Mouse (Mus musculus): ENCODE results near the gene Stt3b.

DNA sequence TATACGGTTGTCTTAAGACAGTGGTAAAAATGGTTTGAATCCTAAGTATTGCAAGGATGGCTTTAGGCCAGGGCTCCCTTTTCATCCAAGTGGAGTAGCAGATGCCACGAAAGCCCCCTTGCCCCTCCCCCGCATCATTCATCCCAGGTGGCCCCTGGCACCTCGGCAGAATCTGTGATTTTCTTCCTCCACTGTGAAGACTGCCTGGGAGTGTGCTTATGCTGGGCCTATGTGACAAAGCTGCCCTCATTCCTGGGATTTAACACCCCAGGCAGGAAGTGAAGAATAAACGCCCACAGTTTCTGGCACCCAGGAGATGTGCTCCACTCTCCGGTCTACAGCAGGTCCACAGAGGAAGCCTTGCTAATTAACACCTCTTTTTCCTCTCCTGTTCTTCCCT, 28.6 kb upstream of the Stt3b start:
- TF ChIP-seq CTCF (IDR thresholded peaks at IDR 0.05; ENCODE audit: low read depth, low read length) (no peak), POLR2A (IDR thresholded peaks at IDR 0.05; ENCODE audit: borderline replicate concordance, low read depth, low read length) (no peak)

Data from bone marrow macrophage, adult 2 months (primary cell).